Mouse (Mus musculus) ES-Bruce4 (cell line): ENCODE measurements around the gene Ubap1l.

Experiments used
- CTCF ChIP-seq: IDR thresholded peaks from one replicate; pipeline ENCODE4 v1.8.1; 2011; ENCODE audit warnings: low read depth, low read length
- EP300 ChIP-seq: IDR thresholded peaks from 2 replicates; pipeline ENCODE4 v1.6.1; 2011; ENCODE audit warnings: low read depth, low read length; ENCODE audit not compliant: insufficient read depth
- POLR2A ChIP-seq: IDR thresholded peaks from one replicate; pipeline ENCODE4 v1.8.1; 2011; ENCODE audit warnings: low read length; ENCODE audit not compliant: insufficient read depth

GRCm38 (mm10) chr9:65405184-65405449, 44.3 kb downstream of the Ubap1l start:
- TF ChIP-seq CTCF, result no peak
- no peak for TF ChIP-seq POLR2A
- TF ChIP-seq EP300, result no peak
